Mouse (Mus musculus) hindbrain, embryonic 15.5 days (tissue): Measurements from ENCODE around the gene Proser3. TPM values are rescaled to one million over a fixed set of nuclear protein-coding genes. Genes with fewer than 3 reads are reported as not detected.

Experiments
- ATAC-seq: fragments of 200-750 bp; cut with Nextera tagmentation; 2 replicates; pipeline ENCODE4 v1.8.0; 2017; ENCODE audit warnings: low read depth, moderate number of reproducible peaks, moderate TSS enrichment; ENCODE audit not compliant: low FRiP score
- H3K27ac ChIP-seq: fragments of 300-500 bp; sonication (generic); replicated peaks from 2 replicates; pipeline ENCODE4 v1.5.1; 2015; ENCODE audit warnings: mild to moderate bottlenecking, inconsistent platforms
- H3K27me3 ChIP-seq: fragments of 300-500 bp; sonication (generic); 2 replicates; pipeline ENCODE4 v1.6.1; 2015; ENCODE audit warnings: control low read depth, inconsistent platforms
- H3K36me3 ChIP-seq: fragments of 300-500 bp; sonication (generic); 2 replicates; pipeline ENCODE4 v1.6.1; 2015; ENCODE audit warnings: control low read depth, inconsistent platforms
- H3K4me1 ChIP-seq: fragments of 300-500 bp; sonication (generic); replicated peaks from 2 replicates; pipeline ENCODE4 v1.6.1; 2015; ENCODE audit warnings: control low read depth, inconsistent platforms
- H3K4me2 ChIP-seq: fragments of 300-500 bp; sonication (generic); 2 replicates; pipeline ENCODE4 v1.6.1; 2015; ENCODE audit warnings: moderate library complexity, mild to moderate bottlenecking, inconsistent platforms
- H3K4me3 ChIP-seq: fragments of 300-500 bp; sonication (generic); 2 replicates; pipeline ENCODE4 v1.5.1; 2015; ENCODE audit warnings: mild to moderate bottlenecking, inconsistent platforms
- H3K9ac ChIP-seq: fragments of 300-500 bp; sonication (generic); 2 replicates; pipeline ENCODE4 v1.6.1; 2015; ENCODE audit warnings: inconsistent platforms
- H3K9me3 ChIP-seq: fragments of 300-500 bp; sonication (generic); 2 replicates; pipeline ENCODE4 v1.6.1; 2016; ENCODE audit warnings: control low read depth, inconsistent platforms
- WGBS: fragments of 180-500 bp; shearing (Covaris S2); methylation state at CpG from one replicate; pipeline ENCODE4 v1.1.7; 2015; 5-methylcytosine and 5-hydroxymethylcytosine counted together
- microRNA-seq: library from miRNA; unstranded; fragments of <30 nt; microRNA quantifications from one replicate; pipeline ENCODE4, GENCODE M21; 2016
- polyA plus RNA-seq: library from polyadenylated mRNA; unstranded; fragments of >200 nt; fragmentation: Nextera tagmentation; extraction: Ambion mirVana; gene quantifications from 2 replicates; pipeline ENCODE4 v1.2.1, GENCODE M21; 2015

The Proser3 gene
- polyA plus RNA-seq, 1 experiment from 2014 or later: 8.4 TPM

GRCm38 (mm10) chr7:30493401-30493931 is 58.6 kb downstream of the Proser3 start, which contains the start of gene Prodh2:
TSS of gene Prodh2 (plus strand) at chr7:30493622.
- H3K27me3 ChIP-seq: 0 out of 2 replicates have a peak, but pooled peaks cover 2% of the 10 kb centered on the region
- H3K4me1 ChIP-seq: no peaks in the 10 kb centered on the region
- H3K9ac ChIP-seq: no peak within 1 kb of the TSS
- no peak within 1 kb of the TSS for H3K4me3 ChIP-seq
- H3K9me3 ChIP-seq: no peaks in the 10 kb centered on the region
- no peak for ATAC-seq
- no peak within 1 kb of the TSS for H3K4me2 ChIP-seq
- H3K36me3 ChIP-seq: no peaks in the 10 kb centered on the region
- 49% methylated on average over 11 of the region's 11 CpGs for WGBS
- H3K27ac ChIP-seq: no peak within 1 kb of the TSS

GRCm38 (mm10) chr7:30492765-30493164 is 59.3 kb downstream of the Proser3 start:
- Histone ChIP-seq H3K27me3 (0 out of 2 replicates have a peak, but pooled peaks cover 2% of the 10 kb centered on the region), H3K4me1 (no peaks in the 10 kb centered on the region), H3K27ac (no peak overlapping the region), H3K36me3 (no peaks in the 10 kb centered on the region), H3K4me2 (no peak overlapping the region), H3K9ac (no peak overlapping the region), H3K9me3 (no peaks in the 10 kb centered on the region), H3K4me3 (no peak overlapping the region)
- no peak for ATAC-seq
- WGBS: 12% methylated on average over 4 of the region's 4 CpGs

- ATAC-seq: no peak
- WGBS: 21% methylated on average over 6 of the region's 6 CpGs
- H3K9me3 ChIP-seq: no peaks in the 10 kb centered on the region
- no peak overlapping the region for H3K4me3 ChIP-seq
- H3K4me2 ChIP-seq: no peak overlapping the region
- no peak overlapping the region for H3K9ac ChIP-seq
- no peak overlapping the region for H3K27ac ChIP-seq
- H3K27me3 ChIP-seq: 0 out of 2 replicates have a peak, but pooled peaks cover 2% of the 10 kb centered on the region
- no peaks in the 10 kb centered on the region for H3K36me3 ChIP-seq
- no peaks in the 10 kb centered on the region for H3K4me1 ChIP-seq
Observed at GRCm38 (mm10) chr7:30490957-30491307, 61.2 kb downstream of the Proser3 start.

GRCm38 (mm10) chr7:30490251-30490956 is 61.7 kb downstream of the Proser3 start:
- Histone ChIP-seq H3K27me3 (0 out of 2 replicates have a peak, but pooled peaks cover 2% of the 10 kb centered on the region), H3K27ac (no peak overlapping the region), H3K4me1 (no peaks in the 10 kb centered on the region), H3K9me3 (no peaks in the 10 kb centered on the region), H3K4me2 (no peak overlapping the region), H3K4me3 (no peak overlapping the region), H3K36me3 (no peaks in the 10 kb centered on the region), H3K9ac (no peak overlapping the region)
- WGBS: 29% methylated on average over 16 of the region's 16 CpGs
- ATAC-seq: no peak

Small RNA genes within 50 kb of the gene (microRNA-seq; reads per million reads assigned to microRNA genes)
- gene Gm38670: not detected
- gene Mir3569: not detected

Other genes with a start within 250 kb of the Proser3 start
- gene Alkbh6, start 243.6 kb downstream of the Proser3 start, polyA plus RNA-seq: 121 and 135 TPM in 2 replicates
- gene Syne4, start 237.5 kb downstream of the Proser3 start, polyA plus RNA-seq: 17.1 and 19.1 TPM in 2 replicates
- gene E130208F15Rik, start 230.6 kb downstream of the Proser3 start, polyA plus RNA-seq: 0.98 TPM in 1 of 2 replicates, not detected in the other
- gene Sdhaf1, start 228.4 kb downstream of the Proser3 start, polyA plus RNA-seq: 16.2 and 17.3 TPM in 2 replicates
- 14.3 and 15.7 TPM in 2 replicates for gene Lrfn3, start 189.5 kb downstream of the Proser3 start, polyA plus RNA-seq
- 28.9 and 39.1 TPM in 2 replicates for gene Tyrobp, start 138.5 kb downstream of the Proser3 start, polyA plus RNA-seq
- 0.53 and 0.56 TPM in 2 replicates for gene Hcst, start 132.4 kb downstream of the Proser3 start, polyA plus RNA-seq
- 2.4 and 2.9 TPM in 2 replicates for gene Nfkbid, start 130.6 kb downstream of the Proser3 start, polyA plus RNA-seq
- gene Aplp1, start 106.8 kb downstream of the Proser3 start, polyA plus RNA-seq: 674 and 762 TPM in 2 replicates
- gene Kirrel2, start 94.6 kb downstream of the Proser3 start, polyA plus RNA-seq: 4.7 and 7.3 TPM in 2 replicates
- 1.1 and 1.2 TPM in 2 replicates for gene Nphs1, start 94.0 kb downstream of the Proser3 start, polyA plus RNA-seq
- gene Prodh2, start 58.7 kb downstream of the Proser3 start, polyA plus RNA-seq: 0.36 TPM in 1 of 2 replicates, not detected in the other
- gene Arhgap33, start 17.2 kb downstream of the Proser3 start, polyA plus RNA-seq: 101 and 135 TPM in 2 replicates
- 11.1 and 13.2 TPM in 2 replicates for gene Hspb6, start 121 bp downstream of the Proser3 start, polyA plus RNA-seq
- 52.7 and 53.1 TPM in 2 replicates for gene Lin37, start 7.5 kb upstream of the Proser3 start, polyA plus RNA-seq
- gene U2af1l4, start 11.0 kb upstream of the Proser3 start, polyA plus RNA-seq: 89.7 and 92.1 TPM in 2 replicates
- 15.4 and 17.5 TPM in 2 replicates for gene Gm49396, start 11.0 kb upstream of the Proser3 start, polyA plus RNA-seq
- gene Psenen, start 11.3 kb upstream of the Proser3 start, polyA plus RNA-seq: 124 and 134 TPM in 2 replicates
- gene Igflr1, start 13.1 kb upstream of the Proser3 start, polyA plus RNA-seq: 5.5 and 6.0 TPM in 2 replicates
- 9.2 and 9.8 TPM in 2 replicates for gene Kmt2b, start 36.4 kb upstream of the Proser3 start, polyA plus RNA-seq
- gene Zbtb32, start 46.6 kb upstream of the Proser3 start, polyA plus RNA-seq: 0.10 and 0.37 TPM in 2 replicates
- gene Upk1a, start 60.5 kb upstream of the Proser3 start, polyA plus RNA-seq: 0.51 and 0.82 TPM in 2 replicates
- gene Cox6b1, start 73.9 kb upstream of the Proser3 start, polyA plus RNA-seq: 1,185 and 1,301 TPM in 2 replicates
- not detected in 2 replicates for gene Etv2, start 83.6 kb upstream of the Proser3 start, polyA plus RNA-seq
- 131 and 139 TPM in 2 replicates for gene Rbm42, start 98.0 kb upstream of the Proser3 start, polyA plus RNA-seq
- gene Haus5, start 112.7 kb upstream of the Proser3 start, polyA plus RNA-seq: 25.9 and 29.9 TPM in 2 replicates
- gene Pmis2, start 119.3 kb upstream of the Proser3 start, polyA plus RNA-seq: not detected in 2 replicates
- gene 2200002J24Rik, start 146.6 kb upstream of the Proser3 start, polyA plus RNA-seq: not detected in 2 replicates
- gene Atp4a, start 159.9 kb upstream of the Proser3 start, polyA plus RNA-seq: 3.1 and 3.3 TPM in 2 replicates
- 273 and 284 TPM in 2 replicates for gene Tmem147, start 177.2 kb upstream of the Proser3 start, polyA plus RNA-seq
- gene Gapdhs, start 191.4 kb upstream of the Proser3 start, polyA plus RNA-seq: 0.79 and 1.4 TPM in 2 replicates
- 2.2 TPM in 2 replicates for gene Sbsn, start 199.2 kb upstream of the Proser3 start, polyA plus RNA-seq
- gene Dmkn, start 211.5 kb upstream of the Proser3 start, polyA plus RNA-seq: 2.0 and 3.0 TPM in 2 replicates
- 0.52 and 2.8 TPM in 2 replicates for gene Krtdap, start 235.6 kb upstream of the Proser3 start, polyA plus RNA-seq